Mouse (Mus musculus): ENCODE results near the gene Olfr1101. TPM values are rescaled to one million over a fixed set of nuclear protein-coding genes. Genes with fewer than 3 reads are reported as not detected.

Olfr1101 gene
- total RNA-seq (2021): not detected in 2 replicates
- long read RNA-seq: 0 reads

GRCm38 (mm10) chr2:86991121-86991520 is at the start of gene Olfr1101:
Olfr1101 (minus strand) TSS chr2:86991221.
- no peak for DNase-seq

- no peak for DNase-seq
Measured at GRCm38 (mm10) chr2:87036431-87036830, 45.4 kb upstream of the Olfr1101 start, which contains the start of gene Olfr1105. Olfr1105 (minus strand) TSS chr2:87036531.

- no peak for DNase-seq
Measured at GRCm38 (mm10) chr2:87026980-87027379, 36.0 kb upstream of the Olfr1101 start, which contains the start of gene Olfr1104. Olfr1104 (minus strand) TSS chr2:87027080.

GRCm38 (mm10) chr2:86998098-86998497 is 7.1 kb upstream of the Olfr1101 start, which contains the start of gene Olfr1102:
Olfr1102 (plus strand) TSS chr2:86998398.
- no peak for DNase-seq

GRCm38 (mm10) chr2:86979854-86980253 is 11.2 kb downstream of the Olfr1101 start, which contains the start of gene Olfr1100:
Olfr1100 (minus strand) TSS chr2:86979954.
- no peak for DNase-seq

- no peak for DNase-seq
Measured at GRCm38 (mm10) chr2:86960593-86960992, 30.4 kb downstream of the Olfr1101 start, which contains the start of gene Olfr1099. Olfr1099 (minus strand) TSS chr2:86960693.

Other genes with a start within 250 kb of the Olfr1101 start
- gene Olfr1090, start 232.2 kb downstream of the Olfr1101 start, total RNA-seq (2021): not detected in 2 replicates
- gene Olfr1093, start 208.7 kb downstream of the Olfr1101 start, total RNA-seq (2021): not detected in 2 replicates
- not detected in 2 replicates for gene Olfr141, start 181.2 kb downstream of the Olfr1101 start, total RNA-seq (2021)
- gene Olfr1094, start 166.6 kb downstream of the Olfr1101 start, total RNA-seq (2021): not detected in 2 replicates
- gene Olfr1095, start 139.5 kb downstream of the Olfr1101 start, total RNA-seq (2021): not detected in 2 replicates
- not detected in 2 replicates for gene Gm13723, start 116.4 kb downstream of the Olfr1101 start, total RNA-seq (2021)
- gene Olfr1097, start 99.0 kb downstream of the Olfr1101 start, total RNA-seq (2021): not detected in 2 replicates
- not detected in 2 replicates for gene Olfr1098, start 66.7 kb downstream of the Olfr1101 start, total RNA-seq (2021)
- gene Olfr1099, start 30.5 kb downstream of the Olfr1101 start, total RNA-seq (2021): not detected in 2 replicates
- gene Olfr1100, start 11.3 kb downstream of the Olfr1101 start, total RNA-seq (2021): not detected in 2 replicates
- gene Olfr1102, start 7.2 kb upstream of the Olfr1101 start, total RNA-seq (2021): not detected in 2 replicates
- not detected in 2 replicates for gene Olfr1104, start 35.9 kb upstream of the Olfr1101 start, total RNA-seq (2021)
- gene Olfr1105, start 45.3 kb upstream of the Olfr1101 start, total RNA-seq (2021): not detected in 2 replicates
- gene Olfr1106, start 61.1 kb upstream of the Olfr1101 start, total RNA-seq (2021): not detected in 2 replicates
- gene Olfr1107, start 84.6 kb upstream of the Olfr1101 start, total RNA-seq (2021): not detected in 2 replicates
- not detected in 2 replicates for gene Olfr1109, start 104.8 kb upstream of the Olfr1101 start, total RNA-seq (2021)
- gene Olfr259, start 123.3 kb upstream of the Olfr1101 start, total RNA-seq (2021): not detected in 2 replicates
- gene Olfr1110, start 149.1 kb upstream of the Olfr1101 start, total RNA-seq (2021): not detected in 2 replicates
- gene Olfr1111, start 161.4 kb upstream of the Olfr1101 start, total RNA-seq (2021): not detected in 2 replicates
- not detected in 2 replicates for gene Olfr1112, start 196.6 kb upstream of the Olfr1101 start, total RNA-seq (2021)
- not detected in 2 replicates for gene Olfr1113, start 217.7 kb upstream of the Olfr1101 start, total RNA-seq (2021)

Data from adrenal gland, postnatal 25 days (tissue).